Mouse (Mus musculus): Measurements from ENCODE around the gene Ccn1.

The Ccn1 gene

GRCm38 (mm10) chr3:145651029-145651977, 1.5 kb upstream of the Ccn1 start:
- DNase-seq (ENCODE audit: low read depth in 1 of 2, low spot score in 2 of 2): no peak

- DNase-seq (ENCODE audit: low read depth in 1 of 2, low spot score in 2 of 2): no peak
Measured at GRCm38 (mm10) chr3:145650298-145651011, 674 bp upstream of the Ccn1 start.

GRCm38 (mm10) chr3:145648991-145649851, 560 bp downstream of the Ccn1 start:
- no peak for DNase-seq (ENCODE audit: low read depth in 1 of 2, low spot score in 2 of 2)

GRCm38 (mm10) chr3:145648097-145648931, 1.5 kb downstream of the Ccn1 start:
- DNase-seq (ENCODE audit: low read depth in 1 of 2, low spot score in 2 of 2): no peak

GRCm38 (mm10) chr3:145647416-145647815, 2.4 kb downstream of the Ccn1 start:
- no peak for DNase-seq (ENCODE audit: low read depth in 1 of 2, low spot score in 2 of 2)

GRCm38 (mm10) chr3:145646666-145647065, 3.1 kb downstream of the Ccn1 start:
- DNase-seq (ENCODE audit: low read depth in 1 of 2, low spot score in 2 of 2): no peak

- no peak for DNase-seq (ENCODE audit: low read depth in 1 of 2, low spot score in 2 of 2)
Measured at GRCm38 (mm10) chr3:145646009-145646408, 3.8 kb downstream of the Ccn1 start.

- DNase-seq (ENCODE audit: low read depth in 1 of 2, low spot score in 2 of 2): no peak
Measured at GRCm38 (mm10) chr3:145645463-145645862, 4.3 kb downstream of the Ccn1 start.

GRCm38 (mm10) chr3:145642861-145643260, 6.9 kb downstream of the Ccn1 start:
- no peak for DNase-seq (ENCODE audit: low read depth in 1 of 2, low spot score in 2 of 2)

GRCm38 (mm10) chr3:145641878-145642277, 7.9 kb downstream of the Ccn1 start:
- no peak for DNase-seq (ENCODE audit: low read depth in 1 of 2, low spot score in 2 of 2)

- DNase-seq (ENCODE audit: low read depth in 1 of 2, low spot score in 2 of 2): no peak
Measured at GRCm38 (mm10) chr3:145641036-145641685, 8.6 kb downstream of the Ccn1 start.

GRCm38 (mm10) chr3:145640583-145640982, 9.2 kb downstream of the Ccn1 start:
- DNase-seq (ENCODE audit: low read depth in 1 of 2, low spot score in 2 of 2): no peak

GRCm38 (mm10) chr3:145640170-145640569, 9.6 kb downstream of the Ccn1 start:
- no peak for DNase-seq (ENCODE audit: low read depth in 1 of 2, low spot score in 2 of 2)

- DNase-seq (ENCODE audit: low read depth in 1 of 2, low spot score in 2 of 2): no peak
Measured at GRCm38 (mm10) chr3:145634002-145634710, 15.6 kb downstream of the Ccn1 start.

- DNase-seq (ENCODE audit: low read depth in 1 of 2, low spot score in 2 of 2): no peak
Measured at GRCm38 (mm10) chr3:145632888-145633287, 16.9 kb downstream of the Ccn1 start.

- DNase-seq (ENCODE audit: low read depth in 1 of 2, low spot score in 2 of 2): no peak
Measured at GRCm38 (mm10) chr3:145628643-145629042, 21.1 kb downstream of the Ccn1 start.

- no peak for DNase-seq (ENCODE audit: low read depth in 1 of 2, low spot score in 2 of 2)
Measured at GRCm38 (mm10) chr3:145627830-145628229, 22.0 kb downstream of the Ccn1 start.

- DNase-seq (ENCODE audit: low read depth in 1 of 2, low spot score in 2 of 2): no peak
Measured at GRCm38 (mm10) chr3:145626063-145626462, 23.7 kb downstream of the Ccn1 start.

GRCm38 (mm10) chr3:145625546-145625945, 24.2 kb downstream of the Ccn1 start:
- DNase-seq (ENCODE audit: low read depth in 1 of 2, low spot score in 2 of 2): no peak

All from monocyte, adult 2 months (primary cell).